8 mouse cellular contexts compared by ENCODE assay signal in the genomic region with DNA sequence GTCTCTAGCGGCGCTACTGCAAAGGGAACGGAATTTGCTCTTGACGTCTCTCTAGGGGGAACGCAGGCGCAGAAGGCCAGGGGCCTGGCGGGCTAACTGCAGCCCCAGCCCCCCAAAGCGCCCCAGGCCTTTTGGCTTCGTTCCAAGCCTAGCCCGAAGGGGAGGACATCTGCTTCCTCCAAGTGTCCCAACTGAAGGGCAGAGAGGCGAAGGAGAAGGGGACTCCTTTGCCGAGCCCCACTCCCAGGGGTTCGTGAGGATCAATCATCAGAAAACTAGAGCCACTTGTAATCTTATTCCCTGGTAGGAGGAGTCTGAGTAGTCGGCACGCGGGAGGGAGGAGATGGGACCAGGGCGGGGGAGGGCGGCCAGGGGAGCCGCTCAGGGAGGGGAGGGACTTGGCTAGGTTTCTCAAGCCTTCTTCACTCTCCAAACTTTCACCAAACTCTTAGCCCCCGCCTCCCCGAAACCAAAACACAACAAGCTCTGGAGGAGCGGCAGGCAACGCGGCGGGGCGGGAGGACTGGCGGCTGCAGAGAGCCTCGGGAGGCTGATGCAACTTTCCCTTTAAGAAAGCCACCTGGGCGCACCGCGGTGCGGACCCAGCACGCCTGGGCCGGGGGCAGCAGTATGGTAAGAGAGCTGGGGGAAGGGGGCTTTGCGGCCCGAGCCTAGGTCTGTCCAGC. TPM values are rescaled to one million over a fixed set of nuclear protein-coding genes. Genes with fewer than 3 reads are reported as not detected.
A peak's percentile ranks its signal among the peaks of the same experiment; 100 is the strongest.
DNase-seq lines count a peak whose midpoint lies in the region; ATAC-seq and TF ChIP-seq lines count a peak whose summit lies in the region.

No protein-coding gene starts in this region.

- peak; percentile 81 for DNase-seq in MEL-GATA-1-ER (ENCODE audit: extremely low read depth, low read depth)
- peak; percentile 86 for DNase-seq in c-Kit-positive CD71-positive TER-119-positive erythroid progenitor cells, embryonic 14.5 days (ENCODE audit: low spot score)
- DNase-seq in heart, postnatal 0 days (ENCODE audit: low spot score) = peak; percentile 49
- DNase-seq in kidney, postnatal 36 days = peak; percentile 88
- peak; percentile 65 for DNase-seq in ovary, postnatal 14 days (ENCODE audit: low spot score)
- peak; percentile 25 to 27 for DNase-seq in thymus, postnatal 36 days

- peaks cover 22% of the 10 kb centered on the region for H3K27me3 ChIP-seq in forebrain, embryonic 12.5 days
- 0 out of 2 replicates have a peak, but pooled peaks cover 4% of the 10 kb centered on the region for H3K27me3 ChIP-seq in heart, postnatal 0 days (ENCODE audit: control insufficient read depth, insufficient read depth, low read length)
- H3K27me3 ChIP-seq in lung, embryonic 16.5 days (ENCODE audit: control insufficient read depth, insufficient read depth, low read depth, low read length) = no peaks in the 10 kb centered on the region

- no peaks in the 10 kb centered on the region for H3K36me3 ChIP-seq in forebrain, embryonic 12.5 days (replicated peaks)
- no peaks in the 10 kb centered on the region for H3K36me3 ChIP-seq in heart, postnatal 0 days (replicated peaks; ENCODE audit: control insufficient read depth, insufficient read depth, low read length)
- H3K36me3 ChIP-seq in lung, embryonic 16.5 days (ENCODE audit: control insufficient read depth, insufficient read depth, low read length) = no peaks in the 10 kb centered on the region

- peak overlapping the region; percentile 68 for H3K9ac ChIP-seq in forebrain, embryonic 12.5 days
- peak overlapping the region; percentile 56; the same call in 1 of the 2 replicates for H3K9ac ChIP-seq in heart, postnatal 0 days (replicated peaks; ENCODE audit: low read depth, low read length)
- peak overlapping the region; percentile 76 for H3K9ac ChIP-seq in lung, embryonic 16.5 days (ENCODE audit: low read length)

- peak overlapping the region; percentile 95 for H3K4me2 ChIP-seq in forebrain, embryonic 12.5 days
- peak overlapping the region; percentile 99 for H3K4me2 ChIP-seq in heart, postnatal 0 days (ENCODE audit: low read depth, low read length)
- H3K4me2 ChIP-seq in lung, embryonic 16.5 days (ENCODE audit: low read depth, low read length) = peak overlapping the region; percentile 93

- peak overlapping the region; percentile 80 for H3K4me3 ChIP-seq in forebrain, embryonic 12.5 days (replicated peaks)
- peak overlapping the region; percentile 76 for H3K4me3 ChIP-seq in heart, postnatal 0 days (ENCODE audit: low read depth, low read length)
- H3K4me3 ChIP-seq in lung, embryonic 16.5 days (ENCODE audit: low read length) = peak overlapping the region; percentile 70

- peak overlapping the region; percentile 81 for H3K27ac ChIP-seq in forebrain, embryonic 12.5 days
- H3K27ac ChIP-seq in heart, postnatal 0 days (ENCODE audit: low read depth) = no peak overlapping the region; the same call in 1 of the 2 replicates
- H3K27ac ChIP-seq in lung, embryonic 16.5 days (ENCODE audit: low read length) = peak overlapping the region; percentile 81

- peak; percentile 58 for ATAC-seq in forebrain, embryonic 12.5 days (ENCODE audit: low FRiP score)
- ATAC-seq in heart, postnatal 0 days (ENCODE audit: insufficient read depth, low read depth) = peak; percentile 10; the same call in 1 of the 2 replicates
- peak; percentile 71 for ATAC-seq in lung, embryonic 16.5 days (ENCODE audit: low read depth)

- no peak for TF ChIP-seq CTCF in heart, postnatal 0 days (IDR thresholded peaks at IDR 0.05; ENCODE audit: low read depth)

- TF ChIP-seq EP300 in heart, postnatal 0 days (IDR thresholded peaks at IDR 0.05; ENCODE audit: low read depth) = no peak

- 1% methylated on average over 35 of the region's 36 CpGs for WGBS in forebrain, embryonic 12.5 days
- 3% methylated on average over 36 of the region's 36 CpGs for WGBS in heart, postnatal 0 days
- WGBS in lung, embryonic 16.5 days = 1% methylated on average over 33 of the region's 36 CpGs

- no peaks in the 10 kb centered on the region for H3K9me3 ChIP-seq in forebrain, embryonic 12.5 days
- no peaks in the 10 kb centered on the region for H3K9me3 ChIP-seq in heart, postnatal 0 days (replicated peaks; ENCODE audit: control insufficient read depth, low read length)
- H3K9me3 ChIP-seq in lung, embryonic 16.5 days (ENCODE audit: control insufficient read depth, low read length) = no peaks in the 10 kb centered on the region

- H3K4me1 ChIP-seq in forebrain, embryonic 12.5 days = peaks cover 15% of the 10 kb centered on the region
- H3K4me1 ChIP-seq in heart, postnatal 0 days (ENCODE audit: control insufficient read depth, insufficient read depth) = peaks cover 15% of the 10 kb centered on the region
- H3K4me1 ChIP-seq in lung, embryonic 16.5 days (replicated peaks; ENCODE audit: control insufficient read depth, insufficient read depth, low read length) = peaks cover 14% of the 10 kb centered on the region

RNA-seq across cellular contexts. Expression of a gene that starts 0.7 kb away (rescaled TPM):
- polyA plus RNA-seq in forebrain, embryonic 12.5 days (2016; fragmentation: Nextera tagmentation; extraction: Ambion mirVana) = 8.5 and 9.9 TPM in 2 replicates
- total RNA-seq in heart, postnatal 0 days (2014; rRNA removed; ENCODE audit: low replicate concordance) = 2.1 and 3.6 TPM in 2 replicates
- polyA plus RNA-seq in heart, postnatal 0 days (2015; fragmentation: Nextera tagmentation; extraction: Ambion mirVana) = 1.7 and 2.0 TPM in 2 replicates
- 9.1 and 9.2 TPM in 2 replicates for polyA plus RNA-seq in lung, embryonic 16.5 days (2015; fragmentation: Nextera tagmentation; extraction: Ambion mirVana)

RNA-seq across cellular contexts. Expression of a gene that starts 37.4 kb away (rescaled TPM):
- 1.8 and 2.1 TPM in 2 replicates for polyA plus RNA-seq in forebrain, embryonic 12.5 days (2016; fragmentation: Nextera tagmentation; extraction: Ambion mirVana)
- 1.4 and 1.6 TPM in 2 replicates for total RNA-seq in heart, postnatal 0 days (2014; rRNA removed; ENCODE audit: low replicate concordance)
- 0.27 and 0.45 TPM in 2 replicates for polyA plus RNA-seq in heart, postnatal 0 days (2015; fragmentation: Nextera tagmentation; extraction: Ambion mirVana)
- 2.0 and 3.0 TPM in 2 replicates for polyA plus RNA-seq in lung, embryonic 16.5 days (2015; fragmentation: Nextera tagmentation; extraction: Ambion mirVana)

RNA-seq across cellular contexts. Expression of a gene that starts 48.3 kb away (rescaled TPM):
- polyA plus RNA-seq in forebrain, embryonic 12.5 days (2016; fragmentation: Nextera tagmentation; extraction: Ambion mirVana) = 36.4 and 36.9 TPM in 2 replicates
- total RNA-seq in heart, postnatal 0 days (2014; rRNA removed; ENCODE audit: low replicate concordance) = 33.0 and 35.9 TPM in 2 replicates
- polyA plus RNA-seq in heart, postnatal 0 days (2015; fragmentation: Nextera tagmentation; extraction: Ambion mirVana) = 5.9 and 6.1 TPM in 2 replicates
- polyA plus RNA-seq in lung, embryonic 16.5 days (2015; fragmentation: Nextera tagmentation; extraction: Ambion mirVana) = 10.6 and 12.0 TPM in 2 replicates

RNA-seq across cellular contexts. Expression of a gene that starts 52.1 kb away (rescaled TPM):
- 233 TPM in 2 replicates for polyA plus RNA-seq in forebrain, embryonic 12.5 days (2016; fragmentation: Nextera tagmentation; extraction: Ambion mirVana)
- 314 and 356 TPM in 2 replicates for total RNA-seq in heart, postnatal 0 days (2014; rRNA removed; ENCODE audit: low replicate concordance)
- polyA plus RNA-seq in heart, postnatal 0 days (2015; fragmentation: Nextera tagmentation; extraction: Ambion mirVana) = 216 and 235 TPM in 2 replicates
- 180 and 204 TPM in 2 replicates for polyA plus RNA-seq in lung, embryonic 16.5 days (2015; fragmentation: Nextera tagmentation; extraction: Ambion mirVana)

RNA-seq across cellular contexts. Expression of a gene that starts 56.8 kb away (rescaled TPM):
- 26.7 and 27.0 TPM in 2 replicates for polyA plus RNA-seq in forebrain, embryonic 12.5 days (2016; fragmentation: Nextera tagmentation; extraction: Ambion mirVana)
- 10.2 and 14.8 TPM in 2 replicates for total RNA-seq in heart, postnatal 0 days (2014; rRNA removed; ENCODE audit: low replicate concordance)
- 6.1 and 7.2 TPM in 2 replicates for polyA plus RNA-seq in heart, postnatal 0 days (2015; fragmentation: Nextera tagmentation; extraction: Ambion mirVana)
- polyA plus RNA-seq in lung, embryonic 16.5 days (2015; fragmentation: Nextera tagmentation; extraction: Ambion mirVana) = 16.2 and 17.9 TPM in 2 replicates

Comparison
In these comparisons a context has a peak if more than half of its experiments do, and no peak if none do; other contexts are left out.
1. DNase-seq: peak in every context shown above with its lines; median percentile 88 in kidney, postnatal 36 days; 86 in c-Kit-positive CD71-positive TER-119-positive erythroid progenitor cells, embryonic 14.5 days; 81 in MEL-GATA-1-ER; 65 in ovary, postnatal 14 days; 49 in heart, postnatal 0 days; 26 in thymus, postnatal 36 days.
2. ATAC-seq: peak in every context shown above with its lines; median percentile 71 in lung, embryonic 16.5 days; 58 in forebrain, embryonic 12.5 days; 10 in heart, postnatal 0 days.